Mouse (Mus musculus) kidney, embryonic 16.5 days (tissue): Measurements from ENCODE around the gene Plb1. TPM values are rescaled to one million over a fixed set of nuclear protein-coding genes. Genes with fewer than 3 reads are reported as not detected.

ENCODE experiments used
- ATAC-seq: fragments of 200-750 bp; cut with Nextera tagmentation; 2 replicates; pipeline ENCODE4 v1.8.0; 2017; ENCODE audit warnings: moderate TSS enrichment; ENCODE audit not compliant: low FRiP score, low TSS enrichment
- H3K27ac ChIP-seq: fragments of 300-500 bp; sonication (generic); 2 replicates; pipeline ENCODE4 v1.5.1; 2014; ENCODE audit warnings: low read length
- H3K27me3 ChIP-seq: fragments of 300-500 bp; sonication (generic); 2 replicates; pipeline ENCODE4 v1.6.1; 2014; ENCODE audit warnings: low read length, control low read depth, mixed read lengths; ENCODE audit not compliant: insufficient read depth
- H3K36me3 ChIP-seq: fragments of 300-500 bp; sonication (generic); 2 replicates; pipeline ENCODE4 v1.6.1; 2014; ENCODE audit warnings: low read length, control low read depth, mixed read lengths; ENCODE audit not compliant: insufficient read depth
- H3K4me1 ChIP-seq: fragments of 300-500 bp; sonication (generic); 2 replicates; pipeline ENCODE4 v1.6.1; 2014; ENCODE audit warnings: low read length, control low read depth, mixed read lengths; ENCODE audit not compliant: insufficient read depth
- H3K4me2 ChIP-seq: fragments of 300-500 bp; sonication (generic); replicated peaks from 2 replicates; pipeline ENCODE4 v1.6.1; 2014; ENCODE audit warnings: low read depth, low read length
- H3K4me3 ChIP-seq: fragments of 300-500 bp; sonication (generic); 2 replicates; pipeline ENCODE4 v1.5.1; 2014; ENCODE audit warnings: mild to moderate bottlenecking, low read length
- H3K9ac ChIP-seq: fragments of 300-500 bp; sonication (generic); replicated peaks from 2 replicates; pipeline ENCODE4 v1.6.1; 2014; ENCODE audit warnings: low read length
- H3K9me3 ChIP-seq: fragments of 300-500 bp; sonication (generic); 2 replicates; pipeline ENCODE4 v1.6.1; 2016; ENCODE audit warnings: low read length, control low read depth
- WGBS: fragments of 180-500 bp; shearing (Covaris S2); extraction: QIAGEN DNeasy Blood & Tissue Kit; methylation state at CpG from one replicate; pipeline ENCODE4 v1.1.7; 2014; 5-methylcytosine and 5-hydroxymethylcytosine counted together
- polyA plus RNA-seq: library from polyadenylated mRNA; unstranded; fragments of >200 nt; fragmentation: Nextera tagmentation; extraction: Ambion mirVana; gene quantifications from 2 replicates; pipeline ENCODE4 v1.2.1, GENCODE M21; 2015

Plb1 gene
- polyA plus RNA-seq, 1 experiment from 2014 or later = 0.06 TPM

DNA sequence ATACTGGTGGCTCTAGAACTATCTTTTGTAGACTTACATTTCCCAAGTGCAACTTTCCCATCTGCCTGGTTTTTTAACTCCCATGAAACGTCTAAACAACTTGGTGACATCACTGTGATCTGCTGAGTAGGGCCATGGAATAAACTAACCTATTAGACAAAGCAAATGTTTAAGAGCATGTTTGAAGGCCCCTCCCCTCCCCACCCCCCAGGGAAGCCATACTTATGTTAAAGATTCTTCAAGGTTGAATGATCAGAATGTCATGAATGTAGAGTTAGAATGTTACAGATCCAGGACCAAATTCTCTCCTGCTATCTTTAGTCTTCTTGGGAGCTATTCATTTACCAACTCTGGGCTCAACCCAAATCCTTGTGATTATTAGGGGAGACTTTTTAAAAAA lies 107.7 kb downstream of the Plb1 start:
- Histone ChIP-seq H3K27ac (no peak overlapping the region), H3K9ac (no peak overlapping the region), H3K36me3 (no peaks in the 10 kb centered on the region), H3K4me2 (no peak overlapping the region), H3K27me3 (no peaks in the 10 kb centered on the region), H3K4me1 (peaks cover 3% of the 10 kb centered on the region; the same call in 1 of the 2 replicates), H3K9me3 (no peaks in the 10 kb centered on the region), H3K4me3 (no peak overlapping the region)
- ATAC-seq = no peak
- WGBS = 88% methylated on average over 1 of the region's 1 CpGs

DNA sequence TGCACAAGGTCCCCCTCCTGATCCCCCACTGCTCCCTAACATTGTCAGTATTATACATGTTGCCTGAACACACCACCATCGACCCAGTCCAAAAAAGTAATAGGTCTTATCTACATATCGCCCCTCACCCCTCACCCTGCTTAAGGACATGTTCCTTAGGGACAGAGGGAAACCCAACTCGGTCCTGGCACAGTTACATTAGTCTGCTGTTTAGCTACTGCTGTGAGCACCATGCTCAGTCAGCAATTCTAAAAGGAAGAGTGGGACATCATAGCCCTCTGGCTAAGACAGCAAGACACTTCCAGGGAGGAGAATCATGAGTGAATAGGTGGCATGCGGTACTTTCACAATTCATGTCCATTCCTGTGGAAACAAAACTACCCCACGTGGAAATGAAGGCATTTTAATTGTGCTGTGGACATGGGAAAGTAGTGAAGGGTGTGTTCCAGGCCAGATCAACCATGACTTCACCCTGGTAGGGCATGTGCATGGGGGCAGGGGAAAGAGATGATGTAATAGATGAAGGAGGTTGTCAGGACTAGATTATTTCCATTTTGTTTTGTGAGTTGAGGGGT lies 110.3 kb downstream of the Plb1 start:
- Histone ChIP-seq H3K4me3 (no peak overlapping the region), H3K4me1 (peaks cover 14% of the 10 kb centered on the region), H3K27ac (no peak overlapping the region), H3K36me3 (no peaks in the 10 kb centered on the region), H3K9ac (no peak overlapping the region), H3K27me3 (no peaks in the 10 kb centered on the region), H3K4me2 (no peak overlapping the region), H3K9me3 (no peaks in the 10 kb centered on the region)
- ATAC-seq = no peak
- WGBS = 59% methylated on average over 5 of the region's 5 CpGs

DNA sequence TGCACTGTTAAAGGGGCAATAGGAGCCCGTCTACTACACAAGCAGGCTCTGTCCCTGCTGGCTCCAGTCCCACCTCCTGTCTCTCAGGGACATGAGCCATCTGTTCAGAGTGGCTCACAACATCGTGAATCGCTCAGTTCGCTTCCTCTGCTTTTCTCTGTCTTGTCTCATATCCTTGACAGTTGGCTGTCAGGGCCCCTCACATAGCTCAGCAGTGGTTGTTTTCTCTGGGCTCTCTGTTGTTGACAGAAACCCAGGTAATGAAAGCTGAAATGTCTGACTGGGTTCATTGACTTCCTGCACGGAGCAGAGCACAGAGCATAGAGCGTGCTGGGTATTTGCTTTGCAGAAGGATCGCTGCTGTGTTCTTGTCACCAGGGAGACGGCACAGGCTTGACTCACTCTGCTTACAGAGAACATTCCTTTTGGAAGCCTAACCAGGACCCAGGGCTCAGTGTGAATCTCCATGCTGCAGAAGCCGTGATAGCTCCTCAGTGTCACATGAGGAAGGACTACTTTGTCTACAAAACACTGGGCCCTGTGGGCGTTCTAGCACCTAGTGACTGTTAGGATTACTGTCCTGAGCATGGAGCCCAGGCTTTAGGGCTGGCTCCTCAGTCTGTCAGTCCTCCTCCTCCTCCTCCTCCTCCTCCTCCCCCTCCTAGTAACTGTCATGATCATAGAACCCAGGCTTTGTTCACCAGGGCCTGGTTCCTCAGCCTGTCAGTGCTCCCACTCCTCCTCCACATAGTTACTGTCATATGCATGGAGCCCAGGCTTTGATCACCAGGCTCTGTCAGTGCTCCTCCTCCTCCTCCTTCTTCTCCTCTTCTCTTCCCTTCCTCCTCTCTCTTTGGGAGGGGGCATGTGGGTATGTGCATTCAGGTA lies 113.8 kb downstream of the Plb1 start:
- peak; percentile 94 for ATAC-seq

DNA sequence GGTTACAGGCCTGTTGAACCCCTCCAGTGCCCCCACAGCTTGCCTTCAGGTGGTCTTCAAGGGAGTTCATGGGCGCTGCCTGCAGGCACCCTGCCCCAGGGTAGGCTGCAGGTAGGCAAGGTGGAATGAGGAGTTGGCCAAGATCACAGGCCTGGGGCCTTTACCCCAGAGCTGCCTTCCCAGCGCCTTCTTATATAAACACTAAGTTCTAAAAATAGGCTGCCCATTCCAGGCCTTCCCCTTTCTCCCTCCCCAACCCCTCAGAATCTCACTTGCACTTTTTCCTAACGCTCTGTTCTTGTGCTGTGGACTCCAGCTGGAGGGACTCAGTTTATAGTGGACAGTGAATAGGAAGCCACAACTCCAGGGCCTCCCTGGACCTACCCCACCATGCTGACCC lies 117.2 kb downstream of the Plb1 start:
- WGBS = 46% methylated on average over 3 of the region's 3 CpGs
- Histone ChIP-seq H3K36me3 (no peaks in the 10 kb centered on the region), H3K27me3 (no peaks in the 10 kb centered on the region), H3K4me1 (peaks cover 22% of the 10 kb centered on the region), H3K9me3 (no peaks in the 10 kb centered on the region), H3K9ac (no peak overlapping the region), H3K27ac (peak overlapping the region; percentile 65; the same call in 1 of the 2 replicates), H3K4me2 (no peak overlapping the region), H3K4me3 (no peak overlapping the region)
- no peak for ATAC-seq

More for the DNA sequence above, 113.8 kb downstream of the Plb1 start:
- Histone ChIP-seq H3K9me3 (no peaks in the 10 kb centered on the region), H3K4me1 (peaks cover 22% of the 10 kb centered on the region), H3K27ac (peak overlapping the region; percentile 92), H3K4me3 (no peak overlapping the region), H3K4me2 (peak overlapping the region; percentile 21; the same call in 1 of the 2 replicates), H3K36me3 (no peaks in the 10 kb centered on the region), H3K9ac (peak overlapping the region; percentile 35; the same call in 1 of the 2 replicates), H3K27me3 (no peaks in the 10 kb centered on the region)
- 9% methylated on average over 10 of the region's 10 CpGs for WGBS

DNA sequence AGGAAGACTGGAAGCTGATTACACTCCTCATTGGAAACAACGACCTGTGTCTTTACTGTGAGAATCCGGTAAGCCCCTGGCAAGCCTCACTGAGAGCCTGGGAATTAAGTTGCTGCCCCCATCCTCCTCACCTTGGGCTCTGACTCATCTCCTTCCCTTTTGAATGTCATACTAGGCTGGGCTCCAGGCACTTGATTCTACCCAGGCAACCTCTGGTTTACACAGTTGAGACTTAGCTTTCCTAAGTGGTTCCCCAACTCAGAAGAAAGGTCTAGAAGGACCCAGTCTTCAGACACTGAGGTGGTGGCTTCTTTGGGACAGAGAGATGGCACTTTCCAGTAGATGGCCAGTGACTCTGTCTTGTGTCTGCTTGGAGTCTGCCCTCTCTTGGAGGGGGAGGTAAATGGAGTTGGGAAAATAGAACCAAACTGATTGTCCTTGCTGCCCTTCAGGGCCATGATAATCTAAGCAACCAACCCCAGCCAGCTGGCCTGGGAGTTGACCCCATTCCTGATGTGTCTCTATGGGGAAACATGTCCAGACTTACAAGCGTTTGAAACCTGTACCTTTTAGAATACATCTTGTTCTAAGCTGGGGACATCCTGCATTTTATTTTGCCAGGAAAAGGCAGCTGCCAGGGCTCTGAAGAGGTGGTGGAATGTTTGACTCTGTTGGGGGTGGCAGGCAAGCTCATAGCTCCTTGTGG lies 118.2 kb downstream of the Plb1 start:
- peaks cover 22% of the 10 kb centered on the region for H3K4me1 ChIP-seq
- no peak overlapping the region for H3K4me2 ChIP-seq
- 91% methylated on average over 3 of the region's 3 CpGs for WGBS
- ATAC-seq = no peak
- H3K27me3 ChIP-seq = no peaks in the 10 kb centered on the region
- no peaks in the 10 kb centered on the region for H3K9me3 ChIP-seq
- no peak overlapping the region for H3K4me3 ChIP-seq
- H3K36me3 ChIP-seq = no peaks in the 10 kb centered on the region
- H3K27ac ChIP-seq = no peak overlapping the region
- no peak overlapping the region for H3K9ac ChIP-seq

DNA sequence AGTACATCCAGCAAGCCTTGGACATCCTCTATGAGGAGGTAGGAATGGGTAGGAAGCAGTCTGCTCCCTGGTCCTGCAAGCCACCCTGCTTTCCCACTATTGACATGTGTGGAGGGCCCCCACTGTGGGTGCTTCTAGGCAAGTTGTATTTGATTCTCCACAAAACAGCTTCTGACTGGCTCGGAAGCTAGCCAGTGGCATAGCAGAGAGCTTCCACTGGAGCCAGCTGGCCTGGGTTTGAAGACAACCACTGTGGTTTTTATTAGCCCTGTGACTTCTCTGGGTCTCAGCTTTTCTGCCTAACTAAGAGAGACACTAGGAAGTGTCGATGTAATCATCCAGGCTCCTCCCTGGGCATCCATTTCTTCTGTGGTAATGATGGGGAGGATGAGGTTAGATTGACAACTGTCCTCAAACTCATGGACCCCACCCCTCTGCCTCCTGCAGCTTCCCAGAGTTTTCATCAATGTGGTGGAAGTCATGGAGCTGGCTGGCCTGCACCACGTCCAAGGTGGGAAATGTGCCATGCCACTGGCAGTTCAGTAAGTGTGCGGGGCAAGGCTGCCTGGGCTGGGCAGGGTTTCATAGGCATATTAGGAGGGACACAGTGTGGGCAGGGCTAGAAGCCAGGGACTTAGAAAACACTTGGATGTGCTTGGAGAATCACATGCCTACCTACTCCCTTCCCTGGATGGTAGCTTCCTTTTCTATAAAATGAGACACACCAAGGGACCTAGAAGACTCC lies 119.4 kb downstream of the Plb1 start:
- Histone ChIP-seq H3K27ac (no peak overlapping the region), H3K36me3 (no peaks in the 10 kb centered on the region), H3K4me3 (no peak overlapping the region), H3K9ac (no peak overlapping the region), H3K9me3 (no peaks in the 10 kb centered on the region), H3K27me3 (no peaks in the 10 kb centered on the region), H3K4me1 (peaks cover 10% of the 10 kb centered on the region; the same call in 1 of the 2 replicates), H3K4me2 (no peak overlapping the region)
- ATAC-seq = no peak
- 74% methylated on average over 4 of the region's 4 CpGs for WGBS

DNA sequence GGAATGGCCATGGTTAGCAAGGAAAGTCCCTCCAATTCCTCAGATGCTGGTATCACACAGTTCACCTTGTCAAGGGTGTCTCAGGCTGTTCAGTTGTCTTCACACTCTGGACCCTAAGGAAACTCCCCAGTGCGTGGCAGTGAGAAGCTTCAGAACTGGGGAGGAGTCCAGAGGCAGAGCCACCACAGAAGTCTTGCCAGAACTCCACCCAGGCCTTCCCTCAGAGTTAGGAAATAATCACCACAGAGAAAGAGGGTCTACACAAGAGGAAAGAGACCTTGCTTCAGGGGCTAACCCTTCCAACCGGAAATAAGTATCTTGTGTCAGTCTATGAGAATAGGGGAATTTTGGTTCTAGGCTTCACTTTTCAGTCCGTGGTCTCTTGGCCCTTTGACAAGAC lies 120.3 kb downstream of the Plb1 start:
- Histone ChIP-seq H3K9ac (no peak overlapping the region), H3K27me3 (no peaks in the 10 kb centered on the region), H3K27ac (no peak overlapping the region), H3K4me1 (peaks cover 8% of the 10 kb centered on the region; the same call in 1 of the 2 replicates), H3K4me3 (no peak overlapping the region), H3K9me3 (no peaks in the 10 kb centered on the region), H3K36me3 (no peaks in the 10 kb centered on the region), H3K4me2 (no peak overlapping the region)
- 80% methylated on average over 3 of the region's 3 CpGs for WGBS
- ATAC-seq = no peak

DNA sequence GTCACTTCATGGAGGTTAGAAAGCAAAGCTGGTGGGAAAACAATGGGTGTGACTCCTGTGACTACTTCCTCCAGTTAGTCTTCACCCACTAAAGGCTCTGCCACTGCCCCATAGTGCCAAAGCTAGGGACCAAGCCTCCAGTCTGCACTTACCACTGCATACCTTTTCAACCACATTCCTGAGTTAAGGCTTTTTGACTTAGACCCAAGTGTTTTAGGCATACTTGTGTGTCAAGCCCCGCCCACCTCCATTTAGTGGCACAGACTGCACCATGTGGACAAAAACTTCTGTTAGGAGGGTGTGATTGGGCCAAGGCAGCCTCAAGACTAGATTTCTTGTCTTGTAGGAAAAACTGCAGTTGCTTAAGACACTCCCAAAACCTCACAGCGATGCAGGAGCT lies 120.8 kb downstream of the Plb1 start:
- Histone ChIP-seq H3K4me1 (peaks cover 8% of the 10 kb centered on the region; the same call in 1 of the 2 replicates), H3K27me3 (no peaks in the 10 kb centered on the region), H3K36me3 (no peaks in the 10 kb centered on the region), H3K9me3 (no peaks in the 10 kb centered on the region), H3K4me2 (no peak overlapping the region), H3K27ac (no peak overlapping the region), H3K9ac (no peak overlapping the region), H3K4me3 (no peak overlapping the region)
- 84% methylated on average over 2 of the region's 2 CpGs for WGBS
- ATAC-seq = no peak

DNA sequence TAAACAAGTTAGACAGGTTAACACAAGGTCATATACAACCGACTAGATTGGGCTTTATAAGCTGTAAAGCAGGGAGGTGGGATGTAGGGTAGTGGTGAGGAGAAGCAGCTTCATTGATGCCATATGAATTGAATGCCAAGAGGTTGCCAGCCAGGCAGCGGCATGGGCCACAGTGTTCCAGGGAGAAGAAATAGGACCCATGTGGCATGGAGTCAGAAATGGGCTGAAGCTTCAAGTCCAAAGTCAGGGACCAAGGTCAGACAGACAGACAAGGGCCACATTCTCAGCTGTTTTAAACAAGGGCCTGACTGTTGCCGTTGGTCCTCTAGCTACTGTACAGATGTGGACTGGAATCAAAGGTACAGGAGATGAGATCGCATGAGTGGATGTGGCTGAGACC lies 128.0 kb downstream of the Plb1 start:
- 83% methylated on average over 4 of the region's 4 CpGs for WGBS
- H3K27me3 ChIP-seq = no peaks in the 10 kb centered on the region
- no peaks in the 10 kb centered on the region for H3K9me3 ChIP-seq
- no peak overlapping the region for H3K4me3 ChIP-seq
- H3K27ac ChIP-seq = no peak overlapping the region
- H3K4me1 ChIP-seq = no peaks in the 10 kb centered on the region
- H3K4me2 ChIP-seq = no peak overlapping the region
- H3K9ac ChIP-seq = no peak overlapping the region
- H3K36me3 ChIP-seq = no peaks in the 10 kb centered on the region
- no peak for ATAC-seq
